Mouse (Mus musculus): ENCODE results near the gene Lrba.

Gene Lrba

DNA sequence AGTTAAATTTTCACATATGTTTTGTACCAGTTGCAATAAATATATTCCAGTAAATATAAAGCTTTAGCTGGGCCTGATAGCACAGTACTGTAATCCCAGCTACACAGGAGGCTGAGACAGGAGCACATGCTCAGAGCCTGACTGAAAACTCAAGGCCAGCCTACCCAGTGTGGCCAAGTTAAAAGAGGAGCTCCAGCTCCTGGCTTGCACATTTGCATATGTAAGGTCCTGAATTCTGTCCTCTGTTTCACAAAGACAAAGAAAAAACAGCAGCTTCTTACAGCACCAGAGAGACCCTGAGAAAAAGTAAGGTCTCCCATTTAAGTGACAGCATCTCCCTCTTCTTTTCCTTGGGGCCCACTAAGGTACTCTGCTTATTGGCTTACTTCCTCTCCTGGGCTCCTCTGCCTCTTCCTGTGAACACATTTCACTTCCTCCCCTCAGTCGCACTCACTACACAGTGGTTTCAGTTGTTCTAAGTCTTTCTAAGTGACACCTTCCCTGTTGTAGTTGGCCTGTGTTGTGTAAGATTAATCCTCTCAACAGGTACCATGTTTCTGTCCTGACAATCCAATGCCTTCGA, 453.2 kb downstream of the Lrba start:
- no peak for DNase-seq (ENCODE audit: extremely low spot score)

GRCm38 (mm10) chr3:86687571-86688209, 463.2 kb downstream of the Lrba start:
- no peak for DNase-seq (ENCODE audit: extremely low spot score)

GRCm38 (mm10) chr3:86688438-86688837, 464.0 kb downstream of the Lrba start:
- DNase-seq (ENCODE audit: extremely low spot score): no peak

DNA sequence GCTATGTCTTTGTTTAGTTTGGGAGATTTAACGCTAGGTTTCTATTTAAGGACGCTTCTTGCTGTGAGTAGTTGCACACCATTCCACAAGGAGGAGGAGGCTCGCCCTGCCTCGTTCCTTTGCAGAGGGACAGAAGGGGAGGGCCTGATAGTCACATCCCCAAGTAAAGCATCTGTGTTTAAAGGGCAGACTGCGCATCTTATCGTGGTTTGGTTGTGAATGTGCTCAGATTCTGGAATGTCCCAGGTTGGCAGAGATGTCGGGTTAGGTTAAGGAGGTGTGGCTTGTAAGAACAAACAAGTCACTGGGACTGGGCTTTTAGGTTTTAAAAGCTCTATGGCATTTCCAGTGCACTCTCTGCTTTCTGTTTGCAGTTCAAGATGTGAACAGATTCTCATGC, 464.8 kb downstream of the Lrba start:
- no peak for DNase-seq (ENCODE audit: extremely low spot score)

DNA sequence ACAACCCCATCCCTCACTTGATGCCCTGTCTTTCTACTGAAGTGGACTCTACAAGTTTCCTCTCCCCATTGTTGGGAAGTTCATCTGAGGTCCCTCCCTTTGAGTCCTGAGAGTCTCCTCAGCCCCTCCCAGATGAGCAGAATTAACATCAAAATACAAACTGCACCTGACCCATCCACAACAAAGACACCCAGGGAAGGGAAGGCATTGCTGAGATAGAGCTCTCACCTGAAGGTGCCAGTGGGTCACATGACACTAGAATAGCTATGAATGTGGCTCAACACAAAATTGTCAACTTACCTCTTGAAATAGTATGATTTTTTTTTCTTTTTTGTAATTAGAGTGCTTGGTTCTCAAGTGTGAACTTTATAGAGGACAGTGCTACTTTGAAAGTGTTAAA, 468.3 kb downstream of the Lrba start:
- DNase-seq (ENCODE audit: extremely low spot score): no peak

- no peak for DNase-seq (ENCODE audit: extremely low spot score)
Measured at GRCm38 (mm10) chr3:86693553-86693952, 469.1 kb downstream of the Lrba start.

GRCm38 (mm10) chr3:86698947-86699346, 474.5 kb downstream of the Lrba start:
- DNase-seq (ENCODE audit: extremely low spot score): no peak

DNA sequence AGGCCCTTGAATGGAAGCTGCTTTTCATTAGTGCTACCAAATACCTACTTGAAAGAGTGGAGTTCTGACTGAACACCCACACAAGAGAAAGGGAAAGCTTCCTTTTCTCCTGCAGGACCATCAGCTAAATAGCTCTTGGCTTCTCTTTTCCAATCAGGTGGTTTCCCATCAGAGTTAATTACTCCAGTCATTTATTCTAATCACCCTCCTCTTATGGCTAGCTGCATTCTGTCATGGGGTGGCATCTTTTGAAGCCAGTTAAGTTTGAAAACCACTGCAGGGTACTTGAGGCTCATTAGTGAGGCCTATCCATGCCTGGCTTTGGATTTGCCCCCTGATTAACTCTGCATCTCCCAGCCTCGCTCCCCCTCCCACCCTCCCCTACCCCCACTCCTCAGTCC, 476.7 kb downstream of the Lrba start:
- DNase-seq (ENCODE audit: extremely low spot score): peak; percentile 77

DNA sequence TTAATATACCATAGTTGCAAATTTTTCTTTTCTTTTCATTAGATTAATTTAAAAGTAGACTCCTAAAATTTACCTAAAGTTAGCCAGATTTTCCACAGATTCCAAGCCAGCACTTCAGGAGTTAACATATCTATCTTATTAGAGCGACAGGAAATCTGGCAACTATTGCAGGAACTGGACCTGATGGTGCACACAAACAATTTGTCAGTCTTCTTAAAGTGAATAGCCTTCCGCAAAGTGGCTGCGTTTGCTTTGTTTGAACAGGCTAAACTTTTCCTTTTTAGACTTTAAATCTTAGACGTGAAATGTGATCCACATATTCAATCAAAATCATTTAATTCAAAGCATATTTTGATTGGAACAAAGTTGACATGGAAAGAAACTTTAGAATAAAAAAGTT, 485.0 kb downstream of the Lrba start:
- no peak for DNase-seq (ENCODE audit: extremely low spot score)

GRCm38 (mm10) chr3:86711530-86711929, 487.1 kb downstream of the Lrba start:
- DNase-seq (ENCODE audit: extremely low spot score): no peak

DNA sequence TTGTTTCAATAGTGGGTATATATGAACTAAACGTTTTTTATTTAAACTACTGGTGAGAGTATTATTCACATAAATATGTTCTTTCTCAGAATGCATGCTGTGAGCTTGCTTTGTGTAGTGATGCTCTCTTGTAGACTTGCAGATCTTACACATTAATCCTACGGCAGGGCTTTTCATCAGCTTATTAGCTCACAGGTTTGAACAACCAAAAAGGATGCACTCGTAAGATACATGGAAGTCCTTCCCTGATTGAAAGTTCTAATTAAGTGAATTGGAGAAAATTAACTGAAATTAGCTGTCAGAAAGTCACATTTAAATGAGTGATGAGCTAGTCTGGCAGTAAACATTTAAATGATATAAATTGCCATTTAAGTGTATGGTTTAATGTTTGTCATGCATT, 488.3 kb downstream of the Lrba start:
- DNase-seq (ENCODE audit: extremely low spot score): no peak

GRCm38 (mm10) chr3:86714446-86714845, 490.0 kb downstream of the Lrba start:
- DNase-seq (ENCODE audit: extremely low spot score): no peak

DNA sequence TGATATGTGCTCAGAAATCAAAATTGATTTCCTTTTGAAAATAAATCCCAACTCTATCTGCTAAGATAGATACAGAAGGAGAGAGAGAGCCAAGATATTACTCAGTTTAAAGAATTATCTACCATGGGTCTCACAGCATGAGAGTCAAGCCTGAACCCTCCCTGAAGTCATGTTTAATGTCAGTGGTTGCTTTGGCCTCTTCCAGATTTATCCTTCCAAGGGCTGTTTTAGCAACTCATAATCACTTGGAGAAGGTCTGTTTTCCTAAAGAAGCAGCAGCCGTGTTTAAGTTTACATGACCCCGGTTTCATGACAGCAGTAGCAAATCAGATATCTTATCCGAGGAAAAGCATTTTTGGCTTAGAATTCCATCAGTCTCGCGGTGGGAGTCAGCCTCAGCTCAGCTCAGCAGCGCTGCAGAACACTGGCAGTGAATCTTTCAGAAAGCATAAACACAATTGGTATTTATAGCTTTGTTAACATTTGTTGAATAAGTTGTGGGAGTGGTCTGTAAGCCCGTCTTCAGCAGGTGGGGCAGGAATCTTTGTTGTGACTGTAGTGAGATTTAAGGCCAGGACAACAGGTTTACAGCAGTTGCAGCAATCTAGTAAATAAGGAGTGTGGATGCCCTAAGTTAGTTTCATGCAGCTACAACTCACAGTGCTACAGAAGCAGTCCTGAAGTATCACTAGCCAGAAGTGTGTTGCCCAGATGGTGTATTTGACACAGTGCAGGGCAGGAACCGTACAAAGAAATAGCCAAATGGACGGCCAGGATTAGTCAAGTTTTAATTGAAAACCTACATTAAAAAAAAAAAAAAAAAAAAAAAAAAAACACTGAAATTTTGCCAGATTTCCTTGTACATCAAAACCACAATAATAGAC, 499.2 kb downstream of the Lrba start:
- no peak for DNase-seq (ENCODE audit: extremely low spot score)

DNA sequence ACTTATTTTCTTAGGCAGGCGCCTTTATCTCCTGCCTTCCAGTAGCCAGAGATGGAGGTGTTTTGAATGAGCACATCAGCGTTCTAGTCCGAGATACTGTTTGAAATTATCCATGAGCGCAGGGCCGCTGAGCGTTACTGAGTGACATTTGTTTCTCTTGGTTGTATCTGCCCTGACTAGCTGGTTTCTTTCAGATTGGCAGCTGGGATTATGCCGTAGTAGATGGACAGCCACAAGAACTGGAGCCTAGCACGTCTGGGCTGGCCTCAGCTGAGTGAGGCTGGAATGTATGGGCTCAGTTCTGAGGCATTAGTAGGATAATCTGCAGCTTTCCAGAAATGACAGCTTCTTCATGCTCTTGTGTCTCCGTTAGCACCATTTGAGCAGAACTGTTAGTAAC, 500.6 kb downstream of the Lrba start:
- DNase-seq (ENCODE audit: extremely low spot score): no peak

DNA sequence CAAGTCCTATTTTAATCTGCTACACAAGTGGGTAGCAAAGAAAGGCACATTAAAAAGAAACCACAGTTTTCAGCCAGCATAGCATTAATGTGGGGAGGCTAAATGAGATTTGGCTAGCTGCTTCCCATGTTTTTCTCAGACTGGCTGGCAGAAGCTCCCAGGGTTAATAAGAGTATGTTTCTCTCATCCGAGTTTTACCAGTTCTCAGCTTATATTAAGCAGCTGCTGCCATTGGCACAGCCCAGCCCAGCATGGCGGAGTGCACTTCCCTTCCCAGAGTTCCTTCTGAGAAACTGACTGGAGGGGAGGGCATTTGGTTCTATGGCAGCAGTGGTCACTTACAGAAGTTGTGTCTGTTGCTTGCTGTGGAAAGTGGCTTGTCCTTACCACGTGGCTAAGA, 514.4 kb downstream of the Lrba start:
- DNase-seq (ENCODE audit: extremely low spot score): no peak

DNA sequence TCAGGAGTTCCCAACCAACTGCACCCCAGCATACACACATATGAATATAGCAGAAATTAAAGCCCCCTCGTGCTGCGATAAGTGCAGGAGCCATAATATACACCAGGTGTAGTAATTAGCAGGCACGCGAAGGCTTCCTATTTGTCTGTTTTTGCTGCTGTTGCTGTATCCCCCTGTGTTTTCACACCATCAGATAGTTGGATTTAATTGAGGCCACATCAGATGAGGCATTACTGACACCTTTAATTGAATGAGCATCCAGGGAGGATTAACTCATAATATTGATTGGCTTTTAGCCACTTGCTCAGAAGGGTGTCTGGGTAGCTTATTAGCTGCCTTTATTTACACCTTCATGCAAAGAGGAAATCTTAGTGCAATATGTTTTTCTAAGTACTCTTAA, 515.3 kb downstream of the Lrba start:
- no peak for DNase-seq (ENCODE audit: extremely low spot score)

- no peak for DNase-seq (ENCODE audit: extremely low spot score)
Measured at GRCm38 (mm10) chr3:86745348-86745747, 520.9 kb downstream of the Lrba start.

DNA sequence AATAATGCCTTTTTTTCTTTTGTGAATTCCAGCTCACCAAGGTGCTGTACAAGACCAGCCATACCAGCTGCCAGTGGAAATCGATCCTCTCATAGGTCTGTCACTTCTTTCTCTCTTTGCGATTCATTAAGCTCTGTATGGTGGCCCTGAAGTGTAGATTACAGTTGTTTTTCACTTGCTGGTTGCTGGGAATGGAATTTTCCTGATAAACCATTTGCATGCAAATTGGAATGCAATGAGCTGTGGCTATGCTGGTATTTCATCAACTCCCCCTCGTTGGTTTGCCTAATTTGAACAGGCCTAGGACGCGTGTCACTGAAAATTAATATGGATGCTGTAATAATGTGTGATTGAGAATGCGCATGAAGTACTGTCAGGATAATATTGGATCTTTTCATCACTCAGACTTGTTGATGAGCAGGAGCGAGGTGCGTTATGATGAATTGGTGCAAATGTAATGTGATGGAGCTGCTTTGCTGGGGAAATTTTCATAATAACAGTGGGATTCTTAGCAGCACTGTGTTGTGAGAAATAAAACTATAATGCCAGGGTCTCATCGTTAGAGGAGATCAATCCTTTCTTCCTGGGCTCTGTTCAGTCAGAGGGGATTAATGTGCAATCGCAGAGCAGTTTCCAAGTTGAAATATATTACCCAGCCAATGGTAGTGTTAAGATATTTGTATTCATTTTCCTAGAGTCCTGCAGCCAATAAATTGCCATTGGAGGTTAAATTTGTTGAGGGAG, 521.5 kb downstream of the Lrba start:
- no peak for DNase-seq (ENCODE audit: extremely low spot score)

- no peak for DNase-seq (ENCODE audit: extremely low spot score)
Measured at GRCm38 (mm10) chr3:86750652-86751051, 526.2 kb downstream of the Lrba start.

- no peak for DNase-seq (ENCODE audit: extremely low spot score)
Measured at GRCm38 (mm10) chr3:86754178-86754577, 529.7 kb downstream of the Lrba start.

GRCm38 (mm10) chr3:86754595-86755557, 530.4 kb downstream of the Lrba start:
- DNase-seq (ENCODE audit: extremely low spot score): no peak

All from embryo, embryonic 9.5 days (tissue).